Mouse (Mus musculus) liver, adult (tissue): ENCODE results near the gene Gm11992.

Source experiments
- GATA4 ChIP-seq: IDR thresholded peaks from 2 replicates; pipeline ENCODE4 v1.6.1; 2014; ENCODE audit warnings: mild to moderate bottlenecking, low read length; ENCODE audit not compliant: insufficient replicate concordance

The Gm11992 gene

DNA sequence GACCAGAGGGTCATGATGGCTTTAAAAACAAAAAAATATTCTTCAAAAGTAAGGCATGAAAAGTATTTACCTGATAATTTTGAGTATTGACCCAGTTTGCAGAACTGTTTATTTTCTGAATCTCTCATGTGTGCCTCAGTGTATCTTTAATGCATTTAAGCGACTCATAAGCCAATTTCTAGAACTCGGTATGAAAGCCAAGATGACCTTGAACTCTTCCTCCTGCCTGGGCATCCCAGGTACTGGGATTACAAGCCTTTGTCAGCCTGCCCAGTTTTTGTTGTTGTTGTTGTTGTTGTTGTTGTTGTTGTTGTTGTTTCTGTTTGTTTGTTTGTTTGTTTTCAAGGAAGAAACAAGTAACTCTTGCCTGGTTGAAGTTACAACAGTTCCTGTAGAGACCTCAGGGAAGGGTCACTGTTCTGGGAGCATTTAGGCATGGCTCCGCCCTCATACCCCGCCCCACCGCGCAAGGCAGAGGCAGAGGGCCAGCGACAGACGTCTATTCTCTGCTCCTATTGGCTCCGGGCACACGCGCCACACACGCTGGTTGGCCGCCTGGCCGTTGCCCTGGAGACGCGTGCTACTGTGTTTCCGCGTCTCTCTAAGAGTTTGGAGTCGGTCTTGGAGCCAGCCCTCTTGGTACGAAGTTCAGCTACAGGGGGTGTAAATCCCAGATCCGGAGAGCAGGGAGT is at the start of gene Gm11992:
Gene Gm11992, plus strand, starts transcription at position 584 of the 692 bp plus-strand sequence.
- no peak for TF ChIP-seq GATA4

DNA sequence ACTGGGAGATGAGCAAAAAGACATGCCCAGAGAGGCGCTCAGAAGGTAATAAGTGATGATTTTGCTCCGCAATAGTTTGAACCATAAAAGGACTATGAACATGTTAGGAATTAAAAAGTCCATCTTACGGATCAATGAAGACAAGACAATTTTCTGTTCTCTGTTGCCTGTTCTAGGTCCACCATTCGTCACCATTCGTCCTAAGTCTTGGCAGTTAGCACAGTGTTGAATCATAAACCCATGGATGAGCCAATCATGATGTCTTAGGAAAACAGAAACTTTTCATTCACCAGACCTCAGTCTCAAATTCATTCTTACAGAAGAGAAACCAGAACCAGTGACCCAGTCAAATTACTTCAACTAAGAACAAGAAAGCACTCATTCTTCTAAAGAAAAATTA is 39.6 kb upstream of the Gm11992 start:
- no peak for TF ChIP-seq GATA4

DNA sequence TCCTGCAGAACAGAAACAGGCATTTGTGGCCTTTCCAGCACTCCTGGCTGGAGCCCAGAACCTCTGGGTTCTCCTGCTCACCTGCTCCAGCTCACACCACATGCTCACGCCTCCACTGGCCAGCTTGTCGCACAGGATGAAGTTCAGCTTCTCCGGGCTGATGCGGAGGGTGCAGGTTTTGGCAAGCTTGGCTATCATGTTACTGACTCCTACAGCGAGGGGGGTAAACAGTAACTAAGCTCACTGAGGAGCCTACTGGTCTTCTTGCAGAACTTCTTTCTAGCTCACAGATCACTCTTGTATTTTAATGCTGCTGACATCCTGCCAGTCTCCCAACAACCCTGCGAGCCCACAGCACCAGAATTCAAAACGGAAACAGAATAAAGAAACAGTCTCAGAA is 38.0 kb upstream of the Gm11992 start:
- no peak for TF ChIP-seq GATA4

DNA sequence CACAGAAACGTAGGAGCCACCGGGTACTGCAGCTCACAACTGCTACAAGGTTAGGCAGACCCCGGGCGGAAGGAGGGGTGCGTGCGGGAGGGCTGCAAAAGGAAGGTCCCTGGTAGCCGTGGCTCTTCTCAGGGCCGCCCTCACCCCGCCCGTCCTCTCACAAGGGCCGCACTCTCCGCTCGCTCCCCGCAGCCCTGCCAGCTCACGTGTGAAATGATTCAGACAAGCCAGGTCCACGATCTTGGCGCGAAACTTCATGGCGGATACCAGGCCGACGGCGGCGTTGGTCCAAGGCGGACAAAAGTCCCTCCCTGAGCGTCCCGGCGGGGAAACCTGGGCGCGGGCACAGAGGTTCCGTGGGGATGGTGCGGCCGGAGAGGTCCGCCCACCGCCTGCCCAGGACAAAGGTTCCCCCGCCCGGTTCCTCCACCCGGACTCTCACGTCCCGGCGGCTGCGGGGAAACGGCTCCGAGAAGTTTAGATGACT is 37.5 kb upstream of the Gm11992 start, which contains the start of gene Hus1:
Gene Hus1, minus strand, starts transcription at position 339 of the 487 bp plus-strand sequence.
- no peak; the same call in 1 of the 2 replicates for TF ChIP-seq GATA4

DNA sequence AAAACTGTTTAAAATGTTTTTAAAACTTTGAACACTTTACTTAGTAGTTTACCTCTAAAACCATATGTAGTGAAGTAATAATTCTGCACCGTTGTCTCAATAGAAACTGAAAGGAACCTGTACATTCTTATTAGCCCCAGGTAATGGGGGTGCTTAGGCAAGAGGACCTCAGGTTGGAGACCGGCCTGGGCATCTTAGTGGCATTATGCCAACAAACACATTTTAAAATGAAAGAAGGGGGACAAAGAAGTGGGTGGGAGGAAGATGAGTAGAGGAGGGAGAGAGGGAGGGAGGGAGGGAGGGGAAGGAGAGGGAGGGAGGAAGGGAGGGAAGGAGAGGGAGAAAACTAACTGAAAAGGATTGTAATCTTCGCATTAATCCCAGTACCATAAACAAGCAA is 37.0 kb upstream of the Gm11992 start:
- no peak for TF ChIP-seq GATA4

DNA sequence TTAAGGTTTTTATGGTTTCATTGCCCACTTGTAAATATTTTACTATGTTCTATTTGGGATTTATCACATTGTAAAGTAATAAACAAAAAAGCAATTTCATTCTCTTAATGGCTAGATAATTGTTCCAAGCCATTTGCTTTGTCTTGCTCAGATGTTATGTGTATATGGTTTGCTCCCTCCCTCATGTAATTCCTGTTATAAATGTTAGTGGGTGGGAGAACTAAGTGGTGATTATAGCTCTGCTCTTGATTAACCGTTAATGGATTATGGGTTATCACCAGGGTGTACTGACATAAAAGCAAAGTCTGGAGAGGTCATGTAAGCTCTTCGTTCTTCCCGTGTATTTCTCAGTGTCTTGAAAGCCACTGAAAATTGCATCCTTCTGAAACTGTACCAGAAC is 33.7 kb upstream of the Gm11992 start:
- TF ChIP-seq GATA4, result no peak

DNA sequence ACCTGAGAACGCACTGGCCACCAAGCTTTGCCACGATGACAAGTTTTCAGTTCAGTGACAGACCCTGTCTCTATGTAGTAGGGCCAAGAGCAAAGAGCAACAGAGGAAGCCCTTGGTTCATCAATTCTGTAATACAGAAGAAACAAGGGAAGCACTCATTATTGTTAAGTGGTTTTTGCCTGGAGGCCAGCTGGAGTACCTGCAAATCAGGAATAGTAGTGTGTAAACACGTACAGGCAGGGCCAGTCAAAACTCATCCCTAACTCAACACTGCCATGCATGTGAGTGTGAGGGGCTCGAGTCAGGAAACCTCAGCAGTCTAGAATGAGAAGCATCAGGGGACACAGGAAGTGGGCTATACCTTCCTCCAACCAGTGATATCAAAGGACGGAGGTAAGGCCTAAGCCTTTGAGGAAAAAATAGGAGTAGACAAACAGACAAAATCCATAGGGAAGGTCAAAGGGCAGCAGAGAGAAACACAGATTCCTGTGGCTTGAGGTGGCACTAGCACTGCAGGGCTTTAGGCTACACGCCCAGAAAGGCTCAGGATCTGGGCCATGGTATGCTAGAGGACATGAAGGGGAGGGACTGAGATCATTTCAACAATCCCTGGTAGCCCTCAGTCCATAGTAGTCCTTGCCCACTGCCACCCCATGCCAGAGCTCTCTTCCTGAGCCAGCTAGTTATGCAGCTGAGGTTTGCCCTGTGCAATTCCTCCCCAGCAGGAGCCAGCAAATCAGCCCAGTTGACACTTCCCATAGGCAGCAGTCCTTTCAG is 29.7 kb upstream of the Gm11992 start:
- no peak for TF ChIP-seq GATA4

DNA sequence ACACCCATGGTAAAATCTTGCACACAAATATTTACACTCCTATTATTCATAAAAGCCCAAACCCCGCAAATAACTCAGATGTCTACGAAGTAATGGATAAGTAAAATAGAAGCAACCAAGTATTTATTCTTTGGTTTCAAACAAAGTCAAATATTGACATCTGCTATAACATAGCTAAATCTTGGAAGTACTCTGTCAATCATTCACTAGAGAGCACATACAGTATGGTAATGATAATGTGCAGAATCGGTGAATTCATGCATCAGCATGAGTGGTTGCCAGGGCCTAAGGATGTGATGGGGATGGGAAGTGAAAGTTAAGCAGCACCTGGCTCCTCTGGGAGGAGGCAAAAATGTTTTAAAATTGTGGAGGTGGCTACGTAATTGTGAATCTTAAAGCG is 28.2 kb upstream of the Gm11992 start:
- TF ChIP-seq GATA4, result no peak

DNA sequence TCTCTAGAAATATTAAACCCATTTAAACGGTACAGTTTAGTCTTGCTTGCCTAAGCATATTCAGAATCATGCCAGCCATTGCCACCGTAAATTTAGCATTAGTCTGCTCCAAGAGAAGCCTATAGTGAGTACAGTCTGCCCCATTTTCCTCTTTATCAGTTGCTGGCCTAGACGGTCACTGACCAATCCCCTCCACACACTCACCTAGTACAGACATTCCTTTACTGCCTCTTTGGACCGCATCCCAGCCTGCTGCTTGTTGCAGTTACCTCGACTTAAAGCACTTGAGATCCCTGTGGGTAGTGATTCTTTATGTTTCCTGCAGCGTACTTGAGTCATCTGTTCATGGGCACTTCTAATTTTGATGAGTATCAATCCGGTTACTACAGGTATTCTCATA is 23.6 kb upstream of the Gm11992 start:
- no peak for TF ChIP-seq GATA4

DNA sequence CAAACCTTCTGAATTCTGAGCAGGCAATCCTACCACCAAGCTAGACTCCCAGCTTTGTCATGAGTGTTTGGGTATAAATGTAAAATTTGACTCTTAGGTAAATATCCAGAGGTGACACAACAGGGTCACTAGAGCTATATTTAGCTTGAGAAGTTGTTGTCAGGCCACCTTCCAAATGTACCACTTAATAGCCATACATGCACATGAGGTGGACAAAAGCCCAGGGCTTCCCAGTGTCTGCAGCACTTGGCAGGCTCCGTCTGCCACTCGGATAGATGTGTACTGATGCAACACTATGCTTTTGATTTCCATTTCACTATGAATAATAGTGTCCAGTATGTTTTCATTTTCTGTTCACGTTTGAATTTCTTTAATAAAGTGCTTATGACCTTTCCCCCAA is 23.2 kb upstream of the Gm11992 start:
- no peak for TF ChIP-seq GATA4

DNA sequence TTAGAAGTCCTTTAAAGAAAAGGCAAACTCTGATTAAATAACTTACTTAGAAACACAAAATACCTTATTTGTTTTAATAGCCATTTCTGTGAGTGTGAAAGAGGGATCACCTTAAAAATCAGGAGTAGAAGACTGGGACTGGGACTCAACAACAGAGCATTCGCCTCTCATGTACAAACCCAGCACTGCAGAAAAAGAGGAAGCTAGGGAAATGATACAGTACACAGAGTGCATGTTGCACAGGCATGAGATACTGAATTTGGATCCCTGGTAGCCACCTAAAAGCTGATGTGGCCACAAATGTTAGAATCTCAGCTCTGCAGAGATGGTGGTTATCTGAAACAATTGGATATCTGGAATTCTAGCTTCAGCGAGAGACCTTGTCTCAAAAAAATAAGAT is 16.9 kb upstream of the Gm11992 start:
- no peak for TF ChIP-seq GATA4

DNA sequence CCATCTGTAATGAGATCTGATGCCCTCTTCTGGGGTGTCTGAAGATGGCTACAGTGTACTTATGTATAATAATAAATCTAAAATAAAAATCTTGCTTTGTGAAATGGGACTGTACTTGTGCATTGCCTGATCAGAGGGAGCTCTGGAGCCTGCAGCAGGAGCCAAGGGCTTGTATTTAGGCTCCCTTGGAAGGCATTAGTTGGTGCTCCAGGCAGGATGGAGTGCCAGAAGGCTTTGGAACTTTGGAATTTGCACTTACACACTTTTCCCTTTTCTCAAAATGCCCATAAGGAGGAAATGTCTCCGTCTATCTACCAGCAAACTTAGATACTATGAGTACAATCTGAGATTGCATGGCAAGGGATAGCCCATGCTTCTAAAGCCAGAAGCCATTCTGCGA is 1.8 kb upstream of the Gm11992 start:
- TF ChIP-seq GATA4, result no peak

DNA sequence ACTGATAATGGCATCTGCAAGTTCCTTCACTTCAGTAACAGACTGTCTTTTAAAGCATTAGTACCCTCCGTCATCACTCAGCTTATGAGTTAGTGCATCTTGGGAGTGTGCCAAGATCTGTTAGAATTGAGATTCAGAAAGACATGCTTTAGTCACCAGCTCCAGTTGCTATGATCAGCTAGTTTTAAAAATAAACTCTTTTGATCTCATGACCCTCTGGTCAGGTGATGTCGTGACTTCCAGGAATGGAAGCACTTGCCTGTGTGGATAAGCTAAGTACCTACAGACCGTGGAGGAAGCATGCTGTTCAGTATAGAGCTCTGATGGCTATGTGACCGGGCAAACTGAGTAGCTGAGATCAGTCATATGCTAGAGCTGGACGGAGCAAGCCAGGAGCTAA is 1.4 kb upstream of the Gm11992 start:
- TF ChIP-seq GATA4, result no peak

DNA sequence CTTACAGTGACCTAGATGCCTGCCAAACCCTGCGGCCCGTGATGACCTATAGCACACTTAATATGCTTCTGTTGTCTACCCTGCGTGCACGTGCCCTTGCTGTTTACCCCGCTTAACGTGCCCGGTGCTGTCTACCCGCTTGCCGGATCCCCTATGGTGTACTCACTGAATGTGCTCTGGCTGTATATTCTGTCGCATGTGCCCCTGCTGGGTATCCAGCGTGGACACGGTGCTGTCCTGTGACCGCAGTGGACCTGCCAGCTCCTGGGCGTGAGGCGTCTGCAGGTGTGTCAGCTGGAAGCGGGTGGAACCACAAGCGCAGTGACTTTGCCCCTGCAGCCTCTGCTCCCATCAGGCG is 288 bp downstream of the Gm11992 start, which contains the start of gene Sun3:
Gene Sun3, minus strand, starts transcription at position 289 of the 358 bp plus-strand sequence.
- TF ChIP-seq GATA4, result no peak

DNA sequence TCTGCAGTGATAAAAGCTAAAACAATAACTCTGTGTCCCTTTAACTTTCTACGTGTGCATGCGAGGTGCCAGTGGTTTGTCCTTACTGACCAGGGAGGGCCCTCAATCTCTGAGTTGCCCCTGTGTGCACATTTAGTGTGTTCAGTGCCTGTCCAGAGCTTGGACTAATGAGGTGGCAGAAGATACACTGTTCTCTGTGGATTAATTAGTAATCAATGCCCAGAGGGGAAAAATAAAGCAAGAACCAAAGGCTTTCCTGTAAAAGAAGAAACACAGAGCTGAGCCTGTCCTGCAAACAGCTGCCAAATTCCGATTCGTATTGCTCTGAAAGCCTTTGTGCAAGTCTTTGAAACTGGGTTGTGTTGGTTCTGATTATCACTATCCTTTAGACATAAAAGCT is 1.8 kb downstream of the Gm11992 start:
- no peak for TF ChIP-seq GATA4

DNA sequence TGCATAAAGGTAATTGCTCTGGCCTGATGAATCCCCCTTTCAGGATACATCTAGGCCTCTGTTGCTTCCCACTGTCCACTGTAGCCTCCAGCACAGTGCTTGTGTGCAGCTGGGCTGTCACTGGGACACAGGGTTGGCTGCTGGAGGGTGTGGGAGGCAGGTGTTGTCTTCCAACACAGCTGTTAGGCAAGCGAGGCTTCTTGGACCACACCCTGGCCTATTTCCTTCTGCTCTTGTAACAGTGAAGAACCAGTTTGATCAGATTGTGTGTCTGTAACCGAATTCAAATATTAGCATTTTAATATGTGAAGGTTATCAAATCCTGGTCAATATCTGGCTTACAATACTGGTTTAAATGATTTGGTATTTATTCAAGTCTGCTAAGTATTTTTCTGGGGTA is 3.5 kb downstream of the Gm11992 start:
- TF ChIP-seq GATA4, result no peak
